Mouse (Mus musculus) heart, postnatal 14 days (tissue): ENCODE results near the gene Gm28053. TPM values are rescaled to one million over a fixed set of nuclear protein-coding genes. Genes with fewer than 3 reads are reported as not detected.

Experiments used
- DNase-seq, 2 experiments: peaks; one replicate each; pipeline ENCODE4 v3.0.0; 2021 to 2022
- intact Hi-C: fragments of 180-260 bp; cut with DNase I; formaldehyde crosslinking; loops from one replicate; pipeline ENCODE4 v1.15.1; 2025
- total RNA-seq, 2 experiments: library from RNA; stranded (reverse); gene quantifications; 2 replicates each; pipeline ENCODE4 v1.2.3; 2021

Gene Gm28053
- total RNA-seq, 2 experiments from 2014 or later, result 3.5 to 7.9 TPM

DNA sequence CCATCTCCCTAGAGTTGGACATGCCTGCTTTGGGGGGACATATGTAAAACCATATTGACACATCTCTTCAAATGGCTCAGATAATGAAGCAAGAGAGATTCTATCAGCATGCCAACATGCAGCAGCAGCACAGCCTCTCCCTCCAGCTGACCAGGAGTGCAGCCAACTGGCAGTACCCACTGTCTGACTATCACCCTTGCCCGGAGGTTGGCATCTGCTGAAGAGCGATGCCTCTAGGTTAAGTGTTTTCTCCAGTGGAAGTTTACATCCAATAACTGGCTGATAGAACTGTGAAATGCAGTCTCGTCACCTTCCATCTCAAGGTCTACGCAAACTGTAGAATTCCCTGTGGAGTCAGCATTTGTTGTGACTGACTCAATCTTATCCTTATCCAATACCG is 19.3 kb downstream of the Gm28053 start:
- intact Hi-C loops, result no loop called here
- peak; percentile 26 to 48 for DNase-seq

DNA sequence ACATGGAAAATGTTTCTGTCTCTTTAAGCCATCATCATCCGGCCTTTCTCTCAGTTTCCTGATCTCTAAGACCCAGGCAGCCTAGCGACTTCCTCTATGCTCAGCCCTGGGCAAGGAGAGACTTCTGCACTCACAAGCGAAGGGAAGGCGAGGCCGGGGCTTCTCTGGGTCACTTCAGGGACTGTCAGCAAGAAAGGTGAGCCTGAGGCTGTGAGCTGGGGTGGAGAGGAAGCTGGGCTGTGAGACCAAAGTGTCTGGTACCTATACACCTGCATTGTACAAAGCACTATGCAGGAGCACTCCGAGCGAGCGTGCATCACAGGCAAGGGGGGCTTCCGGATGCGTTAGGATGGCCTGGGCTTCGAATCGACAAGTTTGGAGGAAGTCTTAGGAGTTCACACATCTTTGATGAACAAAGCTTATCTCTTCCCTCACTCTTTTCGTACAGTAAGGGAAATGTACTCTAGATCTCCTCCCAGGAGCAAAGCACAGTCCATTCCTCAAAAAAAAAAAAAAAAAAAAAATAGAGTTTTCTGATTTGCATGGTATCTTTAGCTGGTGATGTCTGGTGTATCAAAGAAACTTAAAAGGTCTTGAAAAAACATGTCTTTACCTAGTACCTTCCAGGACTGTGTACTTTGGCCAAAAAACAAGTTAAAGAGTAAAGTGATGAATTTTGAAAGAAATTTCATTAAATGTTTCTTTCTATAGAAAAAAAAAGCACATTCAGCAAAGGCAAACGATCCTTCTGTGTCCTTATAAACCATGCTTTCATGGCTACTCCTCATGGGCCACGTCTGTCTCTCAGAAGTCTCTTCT is 20.8 kb downstream of the Gm28053 start, which contains the start of gene Gimap1:
Gene Gimap1, plus strand, starts transcription at position 94 of the 819 bp plus-strand sequence.
- DNase-seq, result peak; percentile 52
- intact Hi-C loops, result no loop called here

- intact Hi-C loops, result loop anchor here (2.0 to 10.0 kb wide), 2 partner anchors 35 to 295 kb away; partner anchors contain the start of genes Sspo and Zfp467
- no peak for DNase-seq
These were observed 21.3 kb downstream of the Gm28053 start for GRCm38 (mm10) chr6:48739780-48740055.

DNA sequence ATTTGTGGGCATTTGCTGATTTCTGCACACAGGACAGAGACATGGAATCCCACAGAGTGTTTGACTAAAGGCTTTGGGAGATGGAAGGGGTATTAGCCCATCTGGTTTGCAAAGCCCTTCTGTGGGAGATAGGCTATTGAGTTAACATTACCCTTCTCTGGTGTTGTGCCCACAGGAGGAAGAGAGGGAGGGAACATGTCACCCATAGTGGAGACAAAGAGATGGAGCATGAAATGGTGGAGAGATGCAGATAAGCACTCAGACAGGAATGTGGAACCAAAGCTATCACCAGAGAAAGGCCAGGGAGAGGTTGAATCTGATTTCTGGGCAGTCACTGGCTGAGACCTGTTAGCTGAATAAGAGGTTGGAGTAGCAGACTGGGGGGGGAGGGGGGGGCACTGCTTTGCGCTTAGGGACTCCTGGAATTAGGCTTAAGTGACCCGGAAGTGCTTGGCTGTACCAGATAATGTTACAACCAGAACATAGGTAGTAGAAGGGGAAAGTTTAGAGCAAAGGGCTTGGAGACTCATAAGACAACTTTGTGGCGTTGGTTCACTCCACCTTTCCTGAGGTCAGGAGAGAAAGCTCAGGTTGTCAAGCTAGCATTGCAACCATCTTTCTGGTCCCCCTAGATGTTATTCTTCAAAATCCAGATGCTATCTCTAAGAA is 22.2 kb downstream of the Gm28053 start:
- no peak for DNase-seq
- intact Hi-C loops, result loop anchor here (2.0 to 10.0 kb wide), 2 partner anchors 36 to 296 kb away; partner anchors contain the start of genes Sspo and Zfp467

DNA sequence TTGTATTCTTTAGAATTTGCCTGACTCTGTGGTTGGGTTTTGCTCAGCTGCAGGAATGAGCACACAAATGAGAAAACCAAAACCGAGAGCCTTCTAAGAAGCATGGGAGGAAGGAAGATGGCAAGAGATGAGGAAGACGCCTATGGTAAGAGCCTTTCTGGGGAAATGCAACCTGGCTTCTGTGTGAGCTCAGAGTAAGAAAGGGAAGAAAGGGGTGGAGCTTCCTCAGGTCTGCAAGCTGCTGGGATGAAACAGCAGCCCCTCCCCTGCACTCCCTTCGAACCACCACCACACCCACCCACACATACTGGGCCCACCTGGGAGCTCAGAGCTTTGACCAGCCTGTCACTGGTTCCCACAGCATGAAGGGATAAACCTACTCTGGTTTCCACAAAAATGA is 22.9 kb downstream of the Gm28053 start:
- no peak for DNase-seq
- intact Hi-C loops, result loop anchor here (2.0 to 10.0 kb wide), 2 partner anchors 36 to 296 kb away; partner anchors contain the start of genes Sspo and Zfp467

DNA sequence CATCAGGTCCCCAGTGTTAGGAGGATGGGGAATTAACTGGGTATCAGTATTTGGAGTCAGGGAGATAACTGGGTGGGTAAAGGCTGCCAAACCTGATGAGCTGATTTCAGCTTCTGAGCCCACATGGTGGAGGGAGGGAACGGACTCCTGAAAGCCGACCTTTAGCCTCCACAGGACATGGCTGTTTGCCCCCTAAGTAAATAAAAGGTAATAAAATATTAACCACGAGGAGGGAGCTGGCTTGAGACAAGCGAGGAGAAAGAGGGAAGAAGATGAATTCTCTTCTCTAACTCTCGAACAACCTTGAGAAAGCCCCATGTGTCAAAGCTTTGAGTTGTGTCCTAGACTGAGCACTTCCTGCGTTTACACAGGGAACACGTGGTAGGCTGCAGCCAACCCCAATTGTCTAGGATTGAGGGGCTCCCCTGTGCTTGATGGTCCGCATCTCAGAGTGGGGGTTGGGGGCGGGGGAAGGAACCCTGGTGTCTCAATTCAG is 23.4 kb downstream of the Gm28053 start:
- DNase-seq, result no peak
- intact Hi-C loops, result loop anchor here (2.0 to 10.0 kb wide), 2 partner anchors 37 to 297 kb away; partner anchors contain the start of genes Sspo and Zfp467

- intact Hi-C loops, result loop anchor here (10.0 kb wide), 1 partner anchor 298 kb away; the partner anchor contains the start of genes Sspo and Zfp467
- no peak for DNase-seq
These were observed 24.3 kb downstream of the Gm28053 start for GRCm38 (mm10) chr6:48742422-48743351.

DNA sequence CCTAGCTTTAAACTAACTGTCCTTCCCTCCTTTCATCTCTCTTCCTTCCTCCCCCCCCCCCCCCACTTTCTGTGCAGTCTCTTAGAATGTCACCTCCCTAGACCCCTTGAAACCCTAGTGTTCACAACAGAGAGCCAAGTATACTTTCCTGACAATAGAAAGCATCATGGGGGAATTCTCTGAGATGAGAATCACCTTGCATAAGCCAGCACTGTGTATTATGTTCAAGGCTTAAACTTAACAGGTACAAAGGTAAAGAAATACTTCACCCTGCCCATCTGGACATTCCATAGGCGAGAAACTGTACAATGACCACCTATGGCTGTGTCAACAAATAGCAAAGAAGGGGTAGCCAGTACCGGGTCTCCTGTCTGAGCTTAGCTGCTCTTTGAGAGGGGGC is 27.1 kb downstream of the Gm28053 start:
- no peak for DNase-seq
- intact Hi-C loops, result loop anchor here (10.0 kb wide), 1 partner anchor 301 kb away; the partner anchor contains the start of genes Sspo and Zfp467

- DNase-seq, result peak; percentile 47 to 58
- intact Hi-C loops, result loop anchor here (2.0 to 10.0 kb wide), 2 partner anchors 99 to 301 kb away; partner anchors contain the start of genes Gimap8, Sspo and Zfp467
These were observed 27.8 kb downstream of the Gm28053 start, which contains the start of gene Gimap5 for GRCm38 (mm10) chr6:48745959-48746889. Gimap5 (plus strand) TSS chr6:48746197.

DNA sequence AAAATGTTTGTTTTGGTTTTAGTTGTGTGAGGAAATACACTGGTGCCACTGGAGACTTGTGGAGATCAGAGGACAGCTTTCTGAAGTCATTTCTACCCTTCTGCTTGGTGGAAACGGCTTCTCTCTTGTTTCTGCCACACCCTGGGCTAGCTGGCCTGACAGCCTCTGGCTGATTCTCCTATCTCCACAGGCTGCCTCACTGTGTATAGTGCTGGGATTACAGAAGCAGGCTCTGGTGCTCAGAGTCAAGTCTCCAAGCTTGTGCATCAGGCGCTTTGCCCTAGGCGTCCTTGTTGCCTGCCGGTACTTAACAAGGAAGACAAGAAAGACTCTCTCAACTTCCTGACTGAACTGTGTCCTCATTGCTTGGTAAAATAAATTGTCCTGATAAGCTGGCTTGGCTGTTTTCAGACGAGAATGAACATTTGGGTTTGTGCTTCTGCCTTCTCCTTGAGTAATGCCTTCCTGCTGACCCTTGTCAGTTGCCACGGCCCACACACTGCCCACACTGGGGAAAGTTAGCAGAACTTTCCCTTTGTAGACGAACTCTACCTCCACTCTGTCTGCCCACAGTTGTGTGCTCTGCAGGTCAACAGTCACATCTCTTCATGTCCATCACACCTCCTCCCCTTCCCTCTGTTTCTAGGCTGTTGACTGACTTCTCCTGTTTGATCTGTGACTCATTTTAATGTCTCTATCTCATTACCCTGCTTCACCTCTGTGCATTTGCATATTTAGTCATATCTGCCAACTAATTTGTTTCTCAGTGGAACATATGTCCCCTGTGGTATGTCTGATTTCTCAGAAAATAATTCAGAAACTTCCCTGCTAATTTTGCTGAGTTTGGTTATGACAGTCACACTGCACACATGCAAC is 28.9 kb downstream of the Gm28053 start:
- no peak for DNase-seq

DNA sequence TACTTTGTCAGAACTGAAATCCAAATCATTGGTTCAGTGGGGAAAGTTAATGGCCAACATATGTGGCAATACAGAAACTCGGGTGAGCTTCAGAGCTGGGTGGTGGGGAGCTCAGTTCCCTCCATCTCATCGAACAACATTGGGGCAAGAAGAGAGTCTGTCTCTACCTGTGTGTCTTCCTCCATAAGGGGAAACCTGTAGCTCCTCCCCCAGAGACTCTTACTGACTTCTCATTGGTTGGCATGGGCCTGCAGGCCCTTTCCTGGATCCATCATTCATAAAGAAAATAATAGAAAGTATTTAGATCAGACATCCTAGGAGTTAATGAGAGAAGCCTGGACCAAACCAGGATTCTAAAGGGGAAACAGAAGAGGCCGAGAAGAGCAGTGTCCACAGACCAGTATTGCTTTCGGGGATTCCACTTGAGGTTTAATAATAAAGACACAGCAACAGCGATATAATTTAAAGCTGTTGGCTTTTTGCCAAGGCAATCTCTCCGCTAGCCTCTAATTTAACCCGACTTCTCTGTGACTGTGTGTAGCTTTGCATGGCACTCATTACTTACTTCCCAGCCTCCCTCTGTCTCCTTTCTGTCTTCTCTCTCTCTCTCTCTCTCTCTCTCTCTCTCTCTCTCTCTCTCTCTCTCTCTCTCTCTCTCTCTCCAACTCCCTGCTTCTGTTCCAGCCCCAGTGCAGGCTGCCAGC is 45.3 kb downstream of the Gm28053 start:
- intact Hi-C loops, result no loop called here
- DNase-seq, result no peak

More for the DNA sequence above, 28.9 kb downstream of the Gm28053 start:
- intact Hi-C loops, result loop anchor here (1.0 to 10.0 kb wide), 3 partner anchors 24 to 303 kb away; partner anchors contain the start of genes Gimap8, Sspo and Zfp467

- intact Hi-C loops, result no loop called here
These were observed 46.1 kb downstream of the Gm28053 start for GRCm38 (mm10) chr6:48764496-48764895.

DNA sequence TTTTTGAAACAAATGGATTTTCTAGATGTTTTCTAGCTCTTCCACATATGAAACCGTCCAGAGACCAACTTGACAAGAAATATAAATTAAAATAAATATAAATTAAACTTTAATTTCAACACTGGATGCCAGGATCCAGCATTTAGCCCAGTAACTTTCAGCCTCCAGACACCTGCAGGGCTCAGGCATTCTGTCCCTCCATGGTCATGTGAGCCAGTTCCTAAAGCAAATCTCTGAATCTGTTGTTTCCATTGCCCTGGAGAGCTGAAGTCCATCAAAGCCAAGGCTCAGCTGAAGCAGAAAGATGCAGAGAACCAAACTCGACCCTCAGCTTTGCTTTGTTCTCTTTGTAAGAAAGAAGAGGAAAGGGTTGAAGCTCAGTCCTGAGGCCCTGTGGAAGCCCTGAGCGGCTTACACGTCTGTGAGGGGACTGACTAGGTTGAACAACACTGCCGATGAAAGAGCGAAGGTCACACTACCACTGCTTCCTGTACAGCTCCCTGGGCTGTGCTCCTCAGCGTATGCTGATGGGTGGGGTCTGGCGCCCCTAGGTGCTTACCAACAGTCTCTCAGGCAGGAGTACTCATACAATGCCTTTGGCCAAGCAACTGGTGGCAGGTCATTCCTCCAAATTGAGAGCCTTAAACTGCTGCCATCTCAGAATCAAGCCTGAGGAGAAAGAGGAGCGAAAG is 49.9 kb downstream of the Gm28053 start:
- no peak for DNase-seq
- intact Hi-C loops, result no loop called here

More at GRCm38 (mm10) chr6:48764496-48764895, 46.1 kb downstream of the Gm28053 start:
- no peak for DNase-seq

- DNase-seq, result no peak
- intact Hi-C loops, result loop anchor here (1.0 kb wide), 1 partner anchor 19 kb away; no protein-coding TSS in a partner anchor
These were observed 50.5 kb downstream of the Gm28053 start for GRCm38 (mm10) chr6:48768933-48769332.

- intact Hi-C loops, result loop anchor here (1.0 to 5.0 kb wide), 3 partner anchors 23 to 593 kb away; no protein-coding TSS in a partner anchor
- DNase-seq, result no peak
These were observed 52.3 kb downstream of the Gm28053 start, which contains the start of gene Gimap3 for GRCm38 (mm10) chr6:48770696-48771095. Gimap3 (minus strand) TSS chr6:48770851.

DNA sequence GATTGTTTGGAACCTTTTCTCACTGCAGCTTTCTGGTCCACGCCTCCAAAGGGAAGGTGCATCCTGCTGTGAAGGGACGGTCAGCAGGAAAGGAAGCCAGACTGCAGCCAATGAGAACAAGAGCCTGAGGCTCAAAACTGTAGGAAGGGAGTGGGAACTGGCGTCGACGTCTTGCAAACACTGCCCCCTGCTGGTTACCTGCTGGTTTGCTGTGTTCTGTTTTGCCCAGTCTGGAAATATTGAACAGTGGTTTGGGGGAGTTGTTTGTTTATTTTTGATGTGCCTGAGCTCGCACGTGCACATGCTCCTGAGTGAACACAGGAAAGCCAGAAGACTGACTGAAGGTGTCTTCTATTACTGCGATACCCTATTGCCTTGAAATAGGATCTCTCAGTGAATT is 53.6 kb downstream of the Gm28053 start:
- intact Hi-C loops, result loop anchor here (1.0 to 5.0 kb wide), 3 partner anchors 127 to 595 kb away; no protein-coding TSS in a partner anchor
- peak; percentile 85 to 90 for DNase-seq
